Mouse (Mus musculus) testis, adult 2 months (tissue): ENCODE data around the gene Cabp1. TPM values are rescaled to one million over a fixed set of nuclear protein-coding genes. Genes with fewer than 3 reads are reported as not detected.
A peak's percentile ranks its signal among the peaks of the same experiment; 100 is the strongest.

Experiments used
- H3K27ac ChIP-seq: fragments of 200-500 bp; 2 replicates; pipeline ENCODE4 v1.5.1; 2012; ENCODE audit warnings: low read depth, low read length; ENCODE audit not compliant: control insufficient read depth, insufficient read depth
- H3K27me3 ChIP-seq: fragments of 200-500 bp; 2 replicates; pipeline ENCODE4 v1.6.1; 2012; ENCODE audit warnings: mild to moderate bottlenecking, low read length, moderate library complexity; ENCODE audit not compliant: control insufficient read depth, insufficient read depth
- H3K36me3 ChIP-seq: fragments of 200-500 bp; 2 replicates; pipeline ENCODE4 v1.6.1; 2012; ENCODE audit warnings: mild to moderate bottlenecking, low read length; ENCODE audit not compliant: control insufficient read depth, insufficient read depth
- H3K4me1 ChIP-seq: fragments of 200-500 bp; 2 replicates; pipeline ENCODE4 v1.6.1; 2012; ENCODE audit warnings: low read length; ENCODE audit not compliant: control insufficient read depth, insufficient read depth
- H3K4me3 ChIP-seq: fragments of 200-500 bp; 2 replicates; pipeline ENCODE4 v1.5.1; 2012; ENCODE audit warnings: low read depth, mild to moderate bottlenecking, low read length, moderate library complexity, mixed read lengths; ENCODE audit not compliant: control insufficient read depth
- CTCF ChIP-seq: fragments of 200-500 bp; IDR thresholded peaks from 2 replicates; pipeline ENCODE4 v1.5.1; 2012; ENCODE audit warnings: low read depth, mild to moderate bottlenecking, inconsistent platforms, low read length, moderate library complexity; ENCODE audit not compliant: control insufficient read depth, insufficient read depth, insufficient replicate concordance
- POLR2A ChIP-seq: fragments of 200-500 bp; IDR thresholded peaks from 2 replicates; pipeline ENCODE4 v1.6.1; 2012; ENCODE audit warnings: low read depth, mild to moderate bottlenecking, inconsistent platforms, low read length, moderate library complexity; ENCODE audit not compliant: control insufficient read depth
- polyA plus RNA-seq: library from polyadenylated mRNA; depleted of rRNA; stranded (reverse); fragments of >200 nt; gene quantifications from 2 replicates; pipeline ENCODE4 v1.2.3, GENCODE M21; 2012

Cabp1 gene
- polyA plus RNA-seq, 1 experiment: 9.1 TPM

DNA sequence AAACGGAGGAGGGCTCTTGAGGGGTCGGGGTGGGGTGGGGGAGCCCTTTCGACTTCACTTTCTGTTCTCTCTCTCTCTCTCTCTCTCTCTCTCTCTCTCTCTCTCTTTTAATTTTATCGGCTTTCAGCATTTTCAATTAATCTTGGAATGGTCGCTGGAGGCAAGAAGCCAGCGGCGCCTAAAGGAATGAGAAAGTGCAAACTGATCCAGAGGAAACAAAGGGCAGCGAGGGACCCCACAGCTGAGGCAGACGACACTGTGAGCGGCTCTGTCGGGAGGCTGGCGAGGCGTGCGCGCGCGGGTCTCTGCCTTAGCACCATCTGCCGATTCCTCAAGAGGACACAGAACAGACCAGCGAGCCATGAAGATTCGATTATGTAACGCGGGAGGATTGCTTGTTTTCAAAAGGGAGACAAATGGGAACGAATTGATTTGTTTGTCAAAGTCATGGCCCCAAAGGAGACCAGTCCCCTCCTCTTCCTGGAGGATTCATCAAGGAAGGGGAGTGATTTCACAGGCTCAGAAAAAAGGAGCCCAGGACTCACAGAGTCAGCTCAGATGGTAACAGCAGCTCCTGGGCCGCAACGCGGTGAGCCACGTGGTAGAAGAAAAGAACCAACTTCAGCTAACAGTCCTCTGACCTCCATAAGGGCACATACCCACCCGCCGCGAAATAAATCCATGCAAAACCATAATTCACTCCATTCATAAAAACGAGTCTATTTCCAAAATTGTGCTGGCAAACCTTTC, 10.6 kb upstream of the Cabp1 start:
- Histone ChIP-seq H3K27ac (no peak overlapping the region), H3K36me3 (no peaks in the 10 kb centered on the region), H3K4me3 (peak overlapping the region; percentile 22), H3K27me3 (no peaks in the 10 kb centered on the region), H3K4me1 (peaks cover 15% of the 10 kb centered on the region)
- TF ChIP-seq CTCF (no peak), POLR2A (no peak)

GRCm38 (mm10) chr5:115203735-115204561, 9.8 kb upstream of the Cabp1 start:
- Histone ChIP-seq H3K4me1 (peaks cover 15% of the 10 kb centered on the region), H3K36me3 (no peaks in the 10 kb centered on the region), H3K27ac (no peak overlapping the region), H3K27me3 (no peaks in the 10 kb centered on the region), H3K4me3 (no peak overlapping the region)
- TF ChIP-seq POLR2A (no peak), CTCF (no peak)

- peaks cover 10% of the 10 kb centered on the region for H3K4me1 ChIP-seq
- H3K27ac ChIP-seq: no peak overlapping the region
- H3K27me3 ChIP-seq: no peaks in the 10 kb centered on the region; the same call in 1 of the 2 replicates
- H3K4me3 ChIP-seq: no peak overlapping the region; the same call in 1 of the 2 replicates
- TF ChIP-seq POLR2A: no peak
- TF ChIP-seq CTCF: no peak
- no peaks in the 10 kb centered on the region for H3K36me3 ChIP-seq
Observed at GRCm38 (mm10) chr5:115194626-115195221, 543 bp upstream of the Cabp1 start.

- Histone ChIP-seq H3K27ac (peak overlapping the region; percentile 26; the same call in 1 of the 2 replicates), H3K27me3 (no peaks in the 10 kb centered on the region; the same call in 1 of the 2 replicates), H3K4me3 (peak overlapping the region; percentile 49), H3K4me1 (peaks cover 10% of the 10 kb centered on the region), H3K36me3 (no peaks in the 10 kb centered on the region)
- no peak for TF ChIP-seq CTCF
- TF ChIP-seq POLR2A: no peak
Observed at GRCm38 (mm10) chr5:115193226-115193625, 955 bp downstream of the Cabp1 start.

- no peak overlapping the region for H3K4me3 ChIP-seq
- no peak overlapping the region for H3K27ac ChIP-seq
- peaks cover 10% of the 10 kb centered on the region for H3K4me1 ChIP-seq
- H3K36me3 ChIP-seq: no peaks in the 10 kb centered on the region
- TF ChIP-seq POLR2A: no peak
- no peak for TF ChIP-seq CTCF
- no peaks in the 10 kb centered on the region; the same call in 1 of the 2 replicates for H3K27me3 ChIP-seq
Observed at GRCm38 (mm10) chr5:115192828-115193195, 1.4 kb downstream of the Cabp1 start.

GRCm38 (mm10) chr5:115191880-115192827, 2.0 kb downstream of the Cabp1 start:
- Histone ChIP-seq H3K4me1 (peaks cover 16% of the 10 kb centered on the region), H3K27me3 (no peaks in the 10 kb centered on the region; the same call in 1 of the 2 replicates), H3K4me3 (no peak overlapping the region), H3K27ac (no peak overlapping the region), H3K36me3 (no peaks in the 10 kb centered on the region)
- no peak for TF ChIP-seq POLR2A
- no peak for TF ChIP-seq CTCF
